Mouse (Mus musculus): Measurements from ENCODE around the gene Smyd5. TPM values are rescaled to one million over a fixed set of nuclear protein-coding genes. Genes with fewer than 3 reads are reported as not detected.

Gene Smyd5
- polyA plus RNA-seq, 1 experiment = 0.37 TPM

DNA sequence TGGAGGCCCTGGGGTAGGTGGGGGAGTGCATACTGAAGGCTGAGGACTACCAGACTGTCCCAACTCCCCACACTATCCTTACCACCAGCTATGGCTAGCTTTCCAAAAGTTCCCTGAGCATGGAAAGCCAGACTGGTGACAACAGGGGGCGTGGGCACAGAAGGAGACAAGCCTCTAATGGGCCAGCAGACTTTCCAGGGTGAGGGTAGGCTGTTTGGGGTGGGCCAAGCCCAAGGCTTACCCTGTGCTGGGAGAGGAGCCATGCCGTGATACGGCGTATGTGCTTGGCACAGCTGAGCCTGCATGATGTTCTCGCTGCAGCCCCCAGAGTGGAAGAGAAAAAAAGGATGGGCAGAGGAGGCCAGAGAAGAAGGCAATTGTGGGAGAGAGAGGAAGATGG lies 48.2 kb downstream of the Smyd5 start:
- H3K36me3 ChIP-seq (ENCODE audit: control insufficient read depth) = no peaks in the 10 kb centered on the region
- no peak for TF ChIP-seq TAL1 (IDR thresholded peaks at IDR 0.05; ENCODE audit: low read length)
- TF ChIP-seq GATA1 (IDR thresholded peaks at IDR 0.05; ENCODE audit: low read length) = no peak
- peaks cover 2% of the 10 kb centered on the region; the same call in 1 of the 2 replicates for H3K9me3 ChIP-seq (ENCODE audit: control insufficient read depth, low read length)
- no peak overlapping the region for H3K4me3 ChIP-seq (replicated peaks)
- H3K4me1 ChIP-seq (ENCODE audit: control insufficient read depth) = no peaks in the 10 kb centered on the region
- H3K27me3 ChIP-seq (ENCODE audit: control insufficient read depth) = peaks cover 41% of the 10 kb centered on the region

GRCm38 (mm10) chr6:85480685-85481084 lies 48.9 kb downstream of the Smyd5 start:
- Histone ChIP-seq H3K9me3 (ENCODE audit: control insufficient read depth, low read length) (peaks cover 2% of the 10 kb centered on the region; the same call in 1 of the 2 replicates), H3K36me3 (ENCODE audit: control insufficient read depth) (no peaks in the 10 kb centered on the region), H3K4me1 (ENCODE audit: control insufficient read depth) (no peaks in the 10 kb centered on the region), H3K27me3 (ENCODE audit: control insufficient read depth) (peaks cover 48% of the 10 kb centered on the region), H3K4me3 (replicated peaks) (no peak overlapping the region)
- TF ChIP-seq TAL1 (IDR thresholded peaks at IDR 0.05; ENCODE audit: low read length) (no peak), GATA1 (IDR thresholded peaks at IDR 0.05; ENCODE audit: low read length) (no peak)

- peaks cover 52% of the 10 kb centered on the region for H3K27me3 ChIP-seq (ENCODE audit: control insufficient read depth)
- no peaks in the 10 kb centered on the region for H3K36me3 ChIP-seq (ENCODE audit: control insufficient read depth)
- TF ChIP-seq GATA1 (IDR thresholded peaks at IDR 0.05; ENCODE audit: low read length) (no peak), TAL1 (IDR thresholded peaks at IDR 0.05; ENCODE audit: low read length) (no peak)
- peaks cover 2% of the 10 kb centered on the region; the same call in 1 of the 2 replicates for H3K9me3 ChIP-seq (ENCODE audit: control insufficient read depth, low read length)
- no peaks in the 10 kb centered on the region for H3K4me1 ChIP-seq (ENCODE audit: control insufficient read depth)
- H3K4me3 ChIP-seq (replicated peaks) = no peak overlapping the region
Measured at GRCm38 (mm10) chr6:85483843-85484721, 52.3 kb downstream of the Smyd5 start.

DNA sequence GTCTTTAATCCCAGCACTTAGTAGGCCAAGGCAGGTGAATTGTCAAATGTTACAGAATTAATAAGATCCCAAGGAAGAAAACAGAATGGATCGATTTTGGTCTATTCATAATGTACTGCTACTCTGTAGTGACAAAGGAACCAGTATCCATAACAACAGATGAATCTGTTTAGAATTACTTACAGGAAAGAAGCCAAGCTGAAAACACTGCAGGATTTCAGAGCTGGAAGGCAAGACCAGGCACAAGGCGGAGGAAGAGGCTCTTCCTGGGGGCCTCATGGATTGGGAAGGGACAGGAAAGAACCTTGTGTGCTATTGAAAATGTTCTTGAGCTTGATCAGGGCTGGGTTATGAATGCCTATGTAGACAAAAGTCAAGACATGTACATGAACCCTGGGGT lies 53.9 kb downstream of the Smyd5 start:
- Histone ChIP-seq H3K4me3 (replicated peaks) (no peak overlapping the region), H3K36me3 (ENCODE audit: control insufficient read depth) (no peaks in the 10 kb centered on the region), H3K4me1 (ENCODE audit: control insufficient read depth) (no peaks in the 10 kb centered on the region), H3K27me3 (ENCODE audit: control insufficient read depth) (peaks cover 49% of the 10 kb centered on the region), H3K9me3 (ENCODE audit: control insufficient read depth, low read length) (peaks cover 2% of the 10 kb centered on the region; the same call in 1 of the 2 replicates)
- TF ChIP-seq TAL1 (IDR thresholded peaks at IDR 0.05; ENCODE audit: low read length) (no peak), GATA1 (IDR thresholded peaks at IDR 0.05; ENCODE audit: low read length) (no peak)

GRCm38 (mm10) chr6:85488510-85488909 lies 56.7 kb downstream of the Smyd5 start:
- Histone ChIP-seq H3K27me3 (ENCODE audit: control insufficient read depth) (peaks cover 35% of the 10 kb centered on the region), H3K4me1 (ENCODE audit: control insufficient read depth) (no peaks in the 10 kb centered on the region), H3K4me3 (replicated peaks) (no peak overlapping the region), H3K9me3 (ENCODE audit: control insufficient read depth, low read length) (no peaks in the 10 kb centered on the region; the same call in 1 of the 2 replicates), H3K36me3 (ENCODE audit: control insufficient read depth) (no peaks in the 10 kb centered on the region)
- no peak for TF ChIP-seq TAL1 (IDR thresholded peaks at IDR 0.05; ENCODE audit: low read length)
- TF ChIP-seq GATA1 (IDR thresholded peaks at IDR 0.05; ENCODE audit: low read length) = no peak

- no peaks in the 10 kb centered on the region for H3K4me1 ChIP-seq (ENCODE audit: control insufficient read depth)
- H3K9me3 ChIP-seq (ENCODE audit: control insufficient read depth, low read length) = no peaks in the 10 kb centered on the region
- peaks cover 23% of the 10 kb centered on the region for H3K27me3 ChIP-seq (ENCODE audit: control insufficient read depth)
- H3K4me3 ChIP-seq (replicated peaks) = no peak overlapping the region
- no peak for TF ChIP-seq GATA1 (IDR thresholded peaks at IDR 0.05; ENCODE audit: low read length)
- TF ChIP-seq TAL1 (IDR thresholded peaks at IDR 0.05; ENCODE audit: low read length) = no peak
- no peaks in the 10 kb centered on the region for H3K36me3 ChIP-seq (ENCODE audit: control insufficient read depth)
Measured at GRCm38 (mm10) chr6:85489717-85490116, 57.9 kb downstream of the Smyd5 start.

- H3K9me3 ChIP-seq (ENCODE audit: control insufficient read depth, low read length) = no peaks in the 10 kb centered on the region
- no peaks in the 10 kb centered on the region for H3K4me1 ChIP-seq (ENCODE audit: control insufficient read depth)
- no peaks in the 10 kb centered on the region for H3K36me3 ChIP-seq (ENCODE audit: control insufficient read depth)
- no peak overlapping the region for H3K4me3 ChIP-seq (replicated peaks)
- H3K27me3 ChIP-seq (ENCODE audit: control insufficient read depth) = peaks cover 18% of the 10 kb centered on the region
- no peak for TF ChIP-seq TAL1 (IDR thresholded peaks at IDR 0.05; ENCODE audit: low read length)
- TF ChIP-seq GATA1 (IDR thresholded peaks at IDR 0.05; ENCODE audit: low read length) = no peak
Measured at GRCm38 (mm10) chr6:85490252-85490651, 58.5 kb downstream of the Smyd5 start.

DNA sequence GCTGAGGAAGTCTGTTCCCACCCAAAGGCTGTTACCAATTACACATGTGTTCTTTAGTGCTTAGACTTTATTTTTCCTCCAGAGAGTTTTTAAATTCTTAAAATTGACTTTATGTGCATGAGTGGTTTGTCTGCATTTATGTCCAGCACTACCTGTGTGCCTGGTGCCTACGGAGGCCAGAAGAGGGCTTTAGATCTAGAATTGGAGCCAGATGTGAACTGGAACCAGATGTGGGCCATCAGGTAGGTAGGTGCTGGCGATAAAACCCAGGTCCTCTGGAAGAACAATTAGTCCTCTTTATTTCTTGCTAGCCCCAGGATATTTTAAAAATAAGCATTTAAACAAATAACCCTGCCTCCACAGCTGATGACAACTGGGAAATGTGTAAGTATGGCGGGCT lies 59.8 kb downstream of the Smyd5 start:
- H3K4me3 ChIP-seq (replicated peaks) = no peak overlapping the region
- no peak for TF ChIP-seq GATA1 (IDR thresholded peaks at IDR 0.05; ENCODE audit: low read length)
- no peak for TF ChIP-seq TAL1 (IDR thresholded peaks at IDR 0.05; ENCODE audit: low read length)
- no peaks in the 10 kb centered on the region for H3K9me3 ChIP-seq (ENCODE audit: control insufficient read depth, low read length)
- H3K4me1 ChIP-seq (ENCODE audit: control insufficient read depth) = no peaks in the 10 kb centered on the region
- H3K36me3 ChIP-seq (ENCODE audit: control insufficient read depth) = no peaks in the 10 kb centered on the region
- H3K27me3 ChIP-seq (ENCODE audit: control insufficient read depth) = peaks cover 4% of the 10 kb centered on the region

Other genes starting within 250 kb of the Smyd5 start
- gene Emx1, start 244.6 kb upstream of the Smyd5 start, polyA plus RNA-seq (2012) = not detected in 2 replicates
- 0.01 and 0.08 TPM in 2 replicates for gene Sfxn5, start 98.6 kb upstream of the Smyd5 start, polyA plus RNA-seq (2012)
- 0.01 and 0.03 TPM in 2 replicates for gene Rab11fip5, start 57.4 kb upstream of the Smyd5 start, polyA plus RNA-seq (2012)
- gene Noto, start 8.1 kb upstream of the Smyd5 start, polyA plus RNA-seq (2012) = not detected in 2 replicates
- 3.4 and 5.0 TPM in 2 replicates for gene Cct7, start 19.5 kb downstream of the Smyd5 start, polyA plus RNA-seq (2012)
- 3.6 and 4.2 TPM in 2 replicates for gene Pradc1, start 20.0 kb downstream of the Smyd5 start, polyA plus RNA-seq (2012)
- not detected in 2 replicates for gene Fbxo41, start 71.0 kb downstream of the Smyd5 start, polyA plus RNA-seq (2012)
- 0.06 TPM in 1 of 2 replicates, not detected in the other for gene Egr4, start 81.6 kb downstream of the Smyd5 start, polyA plus RNA-seq (2012)
- gene Alms1, start 155.5 kb downstream of the Smyd5 start, polyA plus RNA-seq (2012) = 0.07 and 0.10 TPM in 2 replicates